Mouse (Mus musculus): ENCODE results near the gene R3hcc1l. TPM values are rescaled to one million over a fixed set of nuclear protein-coding genes. Genes with fewer than 3 reads are reported as not detected.

The R3hcc1l gene
- polyA plus RNA-seq, 1 experiment from 2014 or later: 9.5 TPM

GRCm38 (mm10) chr19:42558701-42559100 lies 40.1 kb downstream of the R3hcc1l start:
- no peak for ATAC-seq (ENCODE audit: extremely low read depth, insufficient number of reproducible peaks, low FRiP score, low TSS enrichment)
- H3K4me1 ChIP-seq: no peaks in the 10 kb centered on the region
- H3K4me2 ChIP-seq: no peak overlapping the region
- H3K27ac ChIP-seq (replicated peaks): no peak overlapping the region
- H3K4me3 ChIP-seq: no peak overlapping the region
- H3K36me3 ChIP-seq: peaks cover 13% of the 10 kb centered on the region
- no peaks in the 10 kb centered on the region for H3K27me3 ChIP-seq (replicated peaks)
- no peaks in the 10 kb centered on the region for H3K9me3 ChIP-seq
- 79% methylated on average over 3 of the region's 3 CpGs for WGBS
- H3K9ac ChIP-seq: no peak overlapping the region

DNA sequence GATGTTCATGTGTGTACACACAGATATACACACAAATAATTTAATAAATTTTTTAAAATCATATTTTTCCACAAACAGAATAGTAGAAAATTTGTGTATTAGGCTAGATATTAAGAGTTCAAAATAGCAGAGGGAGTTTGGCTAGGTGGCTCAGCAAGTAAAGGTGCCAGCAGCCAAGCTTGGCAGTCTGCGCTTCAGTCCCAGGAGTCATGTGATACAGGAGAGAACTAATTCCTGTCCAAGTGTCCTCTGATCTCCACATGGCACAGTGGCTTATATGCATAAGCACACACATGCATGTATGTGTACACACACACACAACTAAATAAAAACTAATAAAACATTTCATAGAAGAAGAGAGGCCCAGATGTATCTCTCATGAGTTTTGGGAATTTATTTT lies 43.4 kb downstream of the R3hcc1l start:
- peaks cover 4% of the 10 kb centered on the region; the same call in 1 of the 2 replicates for H3K4me1 ChIP-seq
- no peak overlapping the region for H3K9ac ChIP-seq
- no peak overlapping the region for H3K4me2 ChIP-seq
- H3K4me3 ChIP-seq: no peak overlapping the region
- WGBS: 84% methylated on average over 1 of the region's 1 CpGs
- no peak for ATAC-seq (ENCODE audit: extremely low read depth, insufficient number of reproducible peaks, low FRiP score, low TSS enrichment)
- no peaks in the 10 kb centered on the region for H3K27me3 ChIP-seq (replicated peaks)
- peaks cover 24% of the 10 kb centered on the region for H3K36me3 ChIP-seq
- no peaks in the 10 kb centered on the region for H3K9me3 ChIP-seq
- H3K27ac ChIP-seq (replicated peaks): no peak overlapping the region

DNA sequence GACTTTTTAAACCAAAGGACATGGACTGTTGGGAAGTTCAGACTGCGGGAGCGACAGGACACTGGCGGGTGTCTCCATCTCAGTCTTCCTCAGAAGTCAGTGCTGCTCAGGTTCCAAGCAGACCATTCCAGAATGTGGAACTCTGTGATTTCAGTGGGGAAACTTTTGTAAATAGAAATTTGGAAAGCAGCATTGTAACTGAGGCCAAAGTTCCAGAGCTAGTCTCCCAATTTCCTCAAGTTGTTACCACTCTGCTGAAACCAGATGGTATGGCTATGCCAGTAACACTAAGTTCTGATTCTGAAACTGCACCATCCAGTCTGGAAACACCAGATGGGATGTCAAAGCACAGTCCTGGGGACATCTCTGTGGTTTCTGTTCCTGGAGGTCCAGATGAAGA lies 44.4 kb downstream of the R3hcc1l start:
- no peak for ATAC-seq (ENCODE audit: extremely low read depth, insufficient number of reproducible peaks, low FRiP score, low TSS enrichment)
- H3K27ac ChIP-seq (replicated peaks): no peak overlapping the region
- WGBS: 92% methylated on average over 3 of the region's 3 CpGs
- H3K9me3 ChIP-seq: no peaks in the 10 kb centered on the region
- H3K4me1 ChIP-seq: peaks cover 4% of the 10 kb centered on the region; the same call in 1 of the 2 replicates
- H3K27me3 ChIP-seq (replicated peaks): no peaks in the 10 kb centered on the region
- no peak overlapping the region for H3K4me2 ChIP-seq
- peaks cover 29% of the 10 kb centered on the region for H3K36me3 ChIP-seq
- H3K9ac ChIP-seq: no peak overlapping the region
- H3K4me3 ChIP-seq: no peak overlapping the region

- ATAC-seq (ENCODE audit: extremely low read depth, insufficient number of reproducible peaks, low FRiP score, low TSS enrichment): no peak
- 75% methylated on average over 3 of the region's 3 CpGs for WGBS
- Histone ChIP-seq H3K4me2 (no peak overlapping the region), H3K9ac (no peak overlapping the region), H3K9me3 (no peaks in the 10 kb centered on the region), H3K27me3 (replicated peaks) (no peaks in the 10 kb centered on the region), H3K27ac (replicated peaks) (no peak overlapping the region), H3K36me3 (peaks cover 29% of the 10 kb centered on the region), H3K4me1 (peaks cover 4% of the 10 kb centered on the region; the same call in 1 of the 2 replicates), H3K4me3 (no peak overlapping the region)
Measured at GRCm38 (mm10) chr19:42563726-42564270, 45.2 kb downstream of the R3hcc1l start.

DNA sequence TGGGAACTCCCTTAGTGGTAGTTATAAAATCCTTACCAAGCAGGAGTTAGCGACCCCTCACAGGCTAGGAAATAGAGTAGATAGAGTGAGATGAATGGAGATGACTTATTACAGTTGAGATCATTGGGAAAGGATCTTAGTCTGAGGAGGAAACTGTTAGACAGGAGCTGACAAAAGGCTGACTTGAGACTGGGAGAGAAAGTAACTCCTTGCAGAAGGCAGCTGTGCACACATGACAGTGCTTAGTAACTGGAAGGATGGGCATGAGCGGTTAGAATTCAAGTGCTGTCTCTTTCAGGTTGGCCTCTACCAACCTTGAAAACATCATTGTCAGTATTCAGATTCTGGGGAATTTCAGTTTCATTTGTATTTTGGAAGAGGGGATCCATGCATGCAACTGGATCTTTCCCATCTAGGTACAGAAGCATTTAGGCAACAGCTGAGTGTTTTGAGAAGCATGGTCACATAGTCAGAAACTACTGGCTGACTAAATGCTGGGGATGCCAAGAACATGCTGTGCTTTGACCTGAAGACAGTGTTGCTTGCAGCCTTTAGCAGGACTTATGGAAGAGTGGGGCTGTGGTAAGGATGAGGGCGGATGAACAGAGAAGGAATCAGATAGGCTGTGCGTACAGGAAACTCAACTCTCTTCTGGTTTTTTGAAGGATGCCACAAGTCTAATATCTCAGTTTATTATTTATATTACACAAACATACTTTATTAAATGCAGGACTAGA lies 47.9 kb downstream of the R3hcc1l start:
- H3K4me2 ChIP-seq: no peak overlapping the region
- no peaks in the 10 kb centered on the region for H3K27me3 ChIP-seq (replicated peaks)
- 87% methylated on average over 4 of the region's 4 CpGs for WGBS
- H3K27ac ChIP-seq (replicated peaks): no peak overlapping the region
- no peak for ATAC-seq (ENCODE audit: extremely low read depth, insufficient number of reproducible peaks, low FRiP score, low TSS enrichment)
- peaks cover 4% of the 10 kb centered on the region; the same call in 1 of the 2 replicates for H3K4me1 ChIP-seq
- no peak overlapping the region for H3K4me3 ChIP-seq
- no peak overlapping the region for H3K9ac ChIP-seq
- H3K36me3 ChIP-seq: peaks cover 29% of the 10 kb centered on the region
- no peaks in the 10 kb centered on the region for H3K9me3 ChIP-seq

DNA sequence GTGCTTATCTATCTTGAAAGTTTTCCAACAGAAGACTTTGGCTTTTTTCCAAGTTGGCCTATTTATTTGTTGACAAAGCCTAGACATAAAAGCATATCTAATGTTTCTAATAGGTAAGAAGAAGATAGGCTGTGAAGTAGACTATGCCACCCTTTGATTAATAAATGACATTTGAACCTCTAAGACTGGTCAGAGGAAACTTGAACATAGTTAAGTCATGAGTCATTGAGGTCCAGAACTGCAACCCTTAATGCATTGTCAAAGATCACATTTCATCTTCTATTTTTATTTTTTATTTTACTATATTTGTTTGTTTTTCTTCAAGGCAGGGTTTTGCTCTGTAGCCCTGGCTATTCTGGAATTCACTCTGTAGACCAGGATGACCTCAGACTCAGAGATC lies 48.5 kb downstream of the R3hcc1l start:
- Histone ChIP-seq H3K4me1 (peaks cover 4% of the 10 kb centered on the region; the same call in 1 of the 2 replicates), H3K36me3 (peaks cover 29% of the 10 kb centered on the region), H3K27ac (replicated peaks) (no peak overlapping the region), H3K9me3 (no peaks in the 10 kb centered on the region), H3K4me2 (no peak overlapping the region), H3K4me3 (no peak overlapping the region), H3K27me3 (replicated peaks) (no peaks in the 10 kb centered on the region), H3K9ac (no peak overlapping the region)
- ATAC-seq (ENCODE audit: extremely low read depth, insufficient number of reproducible peaks, low FRiP score, low TSS enrichment): no peak

DNA sequence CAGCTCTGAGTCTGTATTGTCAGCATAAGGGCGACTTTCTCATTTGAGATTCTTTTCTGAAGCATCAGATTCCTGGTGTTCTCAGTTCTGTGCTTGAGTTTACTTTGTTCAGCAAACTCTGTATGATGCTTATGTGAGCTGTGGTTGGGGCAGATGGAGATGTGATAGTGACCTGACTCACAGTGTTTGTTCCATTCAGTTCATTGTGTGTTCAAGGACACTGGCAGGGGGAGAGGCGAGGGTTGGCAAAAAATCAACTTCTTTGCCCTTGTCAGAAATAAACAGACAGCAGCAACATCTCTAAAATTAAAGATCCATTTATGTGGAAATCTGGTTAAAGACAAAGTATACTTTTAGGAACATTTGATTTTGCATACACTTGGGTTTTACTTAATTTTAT lies 50.5 kb downstream of the R3hcc1l start:
- WGBS: 73% methylated on average over 2 of the region's 2 CpGs
- Histone ChIP-seq H3K9ac (no peak overlapping the region), H3K27ac (replicated peaks) (no peak overlapping the region), H3K4me2 (no peak overlapping the region), H3K36me3 (peaks cover 13% of the 10 kb centered on the region), H3K4me1 (peaks cover 4% of the 10 kb centered on the region; the same call in 1 of the 2 replicates), H3K4me3 (no peak overlapping the region), H3K27me3 (replicated peaks) (no peaks in the 10 kb centered on the region), H3K9me3 (no peaks in the 10 kb centered on the region)
- ATAC-seq (ENCODE audit: extremely low read depth, insufficient number of reproducible peaks, low FRiP score, low TSS enrichment): no peak

DNA sequence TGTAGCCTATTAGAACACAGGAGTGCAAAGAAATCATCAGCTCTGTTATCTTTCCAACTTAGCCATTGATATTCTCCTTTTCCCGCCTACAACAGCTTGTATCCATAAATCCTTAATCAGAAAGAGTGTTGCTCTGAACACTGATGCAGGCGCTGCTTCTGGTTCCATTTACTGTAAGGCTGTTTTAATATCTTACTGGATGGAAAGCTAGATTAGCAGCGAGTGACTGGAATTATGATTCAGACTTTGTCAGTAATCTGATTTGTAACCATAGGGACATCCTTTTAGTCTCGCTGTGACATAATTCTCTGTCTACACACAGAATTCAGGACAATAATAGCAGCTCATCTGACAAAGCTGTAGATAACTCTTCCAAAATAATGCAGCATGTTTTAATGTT lies 52.7 kb downstream of the R3hcc1l start:
- Histone ChIP-seq H3K36me3 (peaks cover 9% of the 10 kb centered on the region; the same call in 1 of the 2 replicates), H3K9me3 (no peaks in the 10 kb centered on the region), H3K4me2 (no peak overlapping the region), H3K4me1 (peaks cover 4% of the 10 kb centered on the region; the same call in 1 of the 2 replicates), H3K27ac (replicated peaks) (no peak overlapping the region), H3K4me3 (no peak overlapping the region), H3K27me3 (replicated peaks) (no peaks in the 10 kb centered on the region), H3K9ac (no peak overlapping the region)
- no peak for ATAC-seq (ENCODE audit: extremely low read depth, insufficient number of reproducible peaks, low FRiP score, low TSS enrichment)
- WGBS: 77% methylated on average over 4 of the region's 4 CpGs

DNA sequence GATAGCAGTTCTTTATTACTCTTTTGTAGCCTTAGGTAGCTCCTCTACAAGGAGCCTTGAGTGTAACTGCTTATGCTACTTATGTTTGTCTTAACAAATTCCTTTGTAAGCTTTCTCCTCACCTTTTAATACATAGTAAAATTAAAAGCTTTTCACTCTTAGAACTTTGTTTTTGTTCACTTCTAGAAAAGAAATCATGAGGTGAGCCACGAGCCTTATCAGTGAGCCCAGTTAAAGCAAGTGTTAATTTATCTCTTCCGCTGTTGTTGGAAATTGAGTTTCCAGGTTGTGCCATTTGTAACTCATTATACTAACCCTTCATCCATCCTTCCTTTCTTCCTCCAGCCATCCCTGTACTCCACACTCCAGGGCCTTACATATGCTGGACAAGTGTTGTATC lies 56.8 kb downstream of the R3hcc1l start:
- Histone ChIP-seq H3K9me3 (no peaks in the 10 kb centered on the region), H3K9ac (no peak overlapping the region), H3K4me2 (no peak overlapping the region), H3K27ac (replicated peaks) (no peak overlapping the region), H3K4me3 (no peak overlapping the region), H3K36me3 (0 out of 2 replicates have a peak, but pooled peaks cover 6% of the 10 kb centered on the region), H3K4me1 (no peaks in the 10 kb centered on the region), H3K27me3 (replicated peaks) (no peaks in the 10 kb centered on the region)
- 66% methylated on average over 2 of the region's 2 CpGs for whole genome bisulfite sequencing
- no peak for ATAC-seq (ENCODE audit: extremely low read depth, insufficient number of reproducible peaks, low FRiP score, low TSS enrichment)

DNA sequence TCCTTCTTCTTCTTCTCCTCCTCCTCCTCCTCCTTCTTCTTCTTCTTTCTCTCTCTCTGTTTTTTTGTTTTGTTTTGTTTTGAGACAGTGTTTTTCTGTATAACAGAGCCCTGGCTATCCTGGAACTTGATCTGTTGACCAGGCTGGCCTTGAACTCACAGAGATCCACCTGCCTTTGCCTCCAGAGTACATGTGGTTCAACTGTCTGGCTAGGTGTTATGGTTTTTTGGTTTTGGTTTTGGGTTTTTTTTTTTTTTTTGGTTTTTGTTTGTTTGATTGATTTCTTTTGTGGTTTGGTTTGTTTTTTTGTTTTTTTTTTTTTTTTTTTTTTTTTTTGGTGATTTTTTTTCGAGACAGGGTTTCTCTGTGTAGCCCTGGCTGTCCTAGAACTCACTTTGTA lies 58.3 kb downstream of the R3hcc1l start:
- Histone ChIP-seq H3K36me3 (0 out of 2 replicates have a peak, but pooled peaks cover 6% of the 10 kb centered on the region), H3K9me3 (no peaks in the 10 kb centered on the region), H3K4me1 (peaks cover 4% of the 10 kb centered on the region; the same call in 1 of the 2 replicates), H3K4me3 (no peak overlapping the region), H3K27me3 (replicated peaks) (no peaks in the 10 kb centered on the region), H3K9ac (no peak overlapping the region), H3K27ac (replicated peaks) (no peak overlapping the region), H3K4me2 (no peak overlapping the region)
- ATAC-seq (ENCODE audit: extremely low read depth, insufficient number of reproducible peaks, low FRiP score, low TSS enrichment): no peak
- WGBS: 89% methylated on average over 1 of the region's 1 CpGs

GRCm38 (mm10) chr19:42578631-42579030 lies 60.1 kb downstream of the R3hcc1l start:
- H3K27ac ChIP-seq (replicated peaks): no peak overlapping the region

DNA sequence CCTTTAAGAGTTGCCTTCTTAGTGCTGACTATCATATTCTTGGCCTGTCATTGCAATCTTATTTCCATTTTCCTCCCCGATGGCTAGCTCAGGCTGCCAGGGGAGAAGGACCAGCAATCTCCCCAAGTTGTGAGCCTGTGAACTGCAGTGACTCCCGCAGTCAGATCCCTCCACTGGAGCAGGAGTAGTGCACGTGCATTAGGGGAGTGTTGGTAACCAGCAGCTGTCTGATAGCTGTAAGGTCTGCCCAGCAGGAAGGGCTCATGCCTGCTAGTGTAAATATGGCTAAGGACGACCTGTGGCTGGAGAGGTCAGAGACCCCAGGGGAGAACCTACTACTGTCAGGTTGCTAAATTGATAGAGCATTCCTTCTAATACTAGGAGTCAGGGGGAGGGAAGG lies 62.1 kb downstream of the R3hcc1l start:
- peaks cover 29% of the 10 kb centered on the region for H3K36me3 ChIP-seq
- no peaks in the 10 kb centered on the region for H3K9me3 ChIP-seq
- 23% methylated on average over 4 of the region's 4 CpGs for WGBS
- no peaks in the 10 kb centered on the region for H3K27me3 ChIP-seq (replicated peaks)
- no peak overlapping the region for H3K27ac ChIP-seq (replicated peaks)
- H3K4me3 ChIP-seq: no peak overlapping the region
- no peak overlapping the region for H3K4me2 ChIP-seq
- H3K9ac ChIP-seq: no peak overlapping the region
- ATAC-seq (ENCODE audit: extremely low read depth, insufficient number of reproducible peaks, low FRiP score, low TSS enrichment): no peak
- peaks cover 4% of the 10 kb centered on the region; the same call in 1 of the 2 replicates for H3K4me1 ChIP-seq

More at GRCm38 (mm10) chr19:42578631-42579030, 60.1 kb downstream of the R3hcc1l start:
- peaks cover 4% of the 10 kb centered on the region; the same call in 1 of the 2 replicates for H3K4me1 ChIP-seq
- peaks cover 13% of the 10 kb centered on the region for H3K36me3 ChIP-seq
- whole genome bisulfite sequencing: 79% methylated on average over 4 of the region's 4 CpGs
- H3K9me3 ChIP-seq: no peaks in the 10 kb centered on the region
- no peak overlapping the region for H3K4me3 ChIP-seq
- H3K4me2 ChIP-seq: no peak overlapping the region
- H3K27me3 ChIP-seq (replicated peaks): no peaks in the 10 kb centered on the region
- no peak overlapping the region for H3K9ac ChIP-seq
- no peak for ATAC-seq (ENCODE audit: extremely low read depth, insufficient number of reproducible peaks, low FRiP score, low TSS enrichment)
